Mouse (Mus musculus) lung, embryonic 14.5 days (tissue): ENCODE measurements around the gene C2cd5. TPM values are rescaled to one million over a fixed set of nuclear protein-coding genes. Genes with fewer than 3 reads are reported as not detected.
"Not testable (repeated sequence)": the region's sequence is repeated elsewhere in the genome, so short reads cannot be mapped to it uniquely, and the experiment has no call there.

ENCODE experiments used
- ATAC-seq: fragments of 200-750 bp; cut with Nextera tagmentation; 2 replicates; pipeline ENCODE4 v1.8.0; 2017; ENCODE audit warnings: mild to moderate bottlenecking, moderate TSS enrichment, moderate library complexity; ENCODE audit not compliant: insufficient read depth
- DNase-seq: peaks from one replicate; pipeline ENCODE4 v3.0.0-alpha.2; 2015
- H3K27ac ChIP-seq: fragments of 300-500 bp; sonication (generic); 2 replicates; pipeline ENCODE4 v1.5.1; 2014; ENCODE audit warnings: low read depth, mild to moderate bottlenecking, moderate library complexity
- H3K27me3 ChIP-seq: fragments of 300-500 bp; sonication (generic); 2 replicates; pipeline ENCODE4 v1.6.1; 2014; ENCODE audit warnings: low read length, control low read depth; ENCODE audit not compliant: insufficient read depth
- H3K36me3 ChIP-seq: fragments of 300-500 bp; sonication (generic); 2 replicates; pipeline ENCODE4 v1.6.1; 2014; ENCODE audit warnings: control low read depth; ENCODE audit not compliant: insufficient read depth
- H3K4me1 ChIP-seq: fragments of 300-500 bp; sonication (generic); 2 replicates; pipeline ENCODE4 v1.6.1; 2014; ENCODE audit warnings: antibody characterized with exemption, control low read depth; ENCODE audit not compliant: insufficient read depth
- H3K4me2 ChIP-seq: fragments of 300-500 bp; sonication (generic); 2 replicates; pipeline ENCODE4 v1.6.1; 2014; ENCODE audit warnings: mild to moderate bottlenecking
- H3K4me3 ChIP-seq: fragments of 300-500 bp; sonication (generic); 2 replicates; pipeline ENCODE4 v1.5.1; 2014; ENCODE audit warnings: low read depth, low read length
- H3K9ac ChIP-seq: fragments of 300-500 bp; sonication (generic); 2 replicates; pipeline ENCODE4 v1.6.1; 2014
- H3K9me3 ChIP-seq: fragments of 300-500 bp; sonication (generic); 2 replicates; pipeline ENCODE4 v1.6.1; 2016; ENCODE audit warnings: low read depth, low read length, control low read depth
- CTCF ChIP-seq: IDR thresholded peaks from 2 replicates; pipeline ENCODE4 v1.5.1; 2016; ENCODE audit warnings: antibody characterized with exemption, low read depth
- WGBS: fragments of 180-500 bp; shearing (Covaris S2); extraction: QIAGEN DNeasy Blood & Tissue Kit; methylation state at CpG from one replicate; pipeline ENCODE4 v1.1.7; 2014; 5-methylcytosine and 5-hydroxymethylcytosine counted together
- polyA plus RNA-seq: library from polyadenylated mRNA; unstranded; fragments of >200 nt; fragmentation: Nextera tagmentation; extraction: Ambion mirVana; gene quantifications from 2 replicates; pipeline ENCODE4 v1.2.1, GENCODE M21; 2014

The C2cd5 gene
- polyA plus RNA-seq, 1 experiment from 2014 or later: 26.7 TPM

DNA sequence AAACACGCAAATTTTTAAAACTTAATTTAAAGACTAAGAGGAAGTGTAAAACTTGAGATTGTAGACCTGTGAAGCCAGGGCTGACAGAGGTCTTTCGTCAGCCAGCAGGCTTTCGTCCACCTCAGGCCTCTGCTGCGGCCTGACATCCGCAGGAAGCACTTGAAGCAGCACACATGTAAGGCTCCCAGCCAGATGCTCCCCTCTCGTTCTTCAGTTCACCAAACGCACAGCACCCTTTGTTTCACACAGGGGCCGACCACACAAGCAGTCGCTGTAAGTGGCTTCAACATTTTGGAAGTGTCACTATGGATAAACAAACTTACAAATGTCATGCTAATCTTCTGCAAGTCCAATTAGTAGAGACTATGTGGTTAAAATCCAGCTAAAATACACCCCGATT is 72.5 kb downstream of the C2cd5 start:
- Histone ChIP-seq H3K4me1 (no peaks in the 10 kb centered on the region), H3K4me2 (no peak overlapping the region), H3K27me3 (no peaks in the 10 kb centered on the region), H3K36me3 (peaks cover 33% of the 10 kb centered on the region), H3K9ac (no peak overlapping the region), H3K4me3 (no peak overlapping the region), H3K27ac (no peak overlapping the region), H3K9me3 (no peaks in the 10 kb centered on the region)
- ATAC-seq (no peak), DNase-seq (no peak)
- WGBS: 54% methylated on average over 10 of the region's 10 CpGs
- TF ChIP-seq CTCF: no peak

DNA sequence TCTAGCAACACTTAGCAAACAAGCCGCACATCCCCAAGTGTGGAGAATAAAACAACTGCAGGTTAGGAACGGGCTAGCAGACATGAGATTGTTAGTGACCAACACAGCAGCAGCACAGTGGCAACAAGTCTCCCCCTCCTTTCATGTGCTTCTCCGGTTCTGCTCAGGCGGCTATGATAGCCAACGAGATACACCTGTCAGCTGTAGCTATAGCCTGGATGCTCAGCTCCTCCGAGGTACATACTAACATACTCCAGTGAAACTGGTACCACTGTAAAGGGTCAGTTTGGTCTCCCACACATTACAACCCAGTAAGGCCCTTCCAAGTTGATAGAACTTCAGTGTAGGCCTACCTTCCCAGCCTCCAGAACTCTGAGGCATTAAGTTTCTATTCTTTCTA is 76.2 kb downstream of the C2cd5 start:
- H3K4me2 ChIP-seq: no peak overlapping the region
- no peak overlapping the region for H3K9ac ChIP-seq
- no peak for TF ChIP-seq CTCF
- ATAC-seq (no peak), DNase-seq (no peak)
- H3K4me3 ChIP-seq: no peak overlapping the region
- H3K4me1 ChIP-seq: no peaks in the 10 kb centered on the region
- no peaks in the 10 kb centered on the region for H3K9me3 ChIP-seq
- H3K36me3 ChIP-seq: peaks cover 14% of the 10 kb centered on the region; the same call in 1 of the 2 replicates
- 62% methylated on average over 6 of the region's 6 CpGs for WGBS
- no peaks in the 10 kb centered on the region for H3K27me3 ChIP-seq
- H3K27ac ChIP-seq: no peak overlapping the region

DNA sequence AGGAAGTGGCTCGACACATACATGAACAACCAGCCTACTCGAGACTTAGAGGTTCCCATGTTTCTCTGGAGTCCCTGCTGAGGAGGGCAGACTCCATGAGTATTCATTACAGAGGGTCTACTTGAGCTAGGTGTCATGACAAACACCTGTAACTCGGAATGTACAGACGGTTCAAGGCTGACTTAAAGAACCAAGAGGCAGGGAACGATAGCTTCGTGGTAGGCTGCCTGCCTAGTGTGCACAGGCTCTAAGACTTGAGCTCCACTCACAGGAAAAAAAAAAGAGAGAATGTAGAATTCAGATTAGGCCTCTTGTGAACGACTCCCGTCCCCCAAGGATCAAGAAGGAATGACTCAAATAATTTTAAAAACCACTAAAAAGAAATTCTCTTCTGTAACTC is 78.2 kb downstream of the C2cd5 start:
- Histone ChIP-seq H3K36me3 (peaks cover 9% of the 10 kb centered on the region; the same call in 1 of the 2 replicates), H3K4me3 (no peak overlapping the region), H3K9ac (no peak overlapping the region), H3K4me1 (no peaks in the 10 kb centered on the region), H3K27me3 (no peaks in the 10 kb centered on the region), H3K9me3 (no peaks in the 10 kb centered on the region), H3K4me2 (no peak overlapping the region), H3K27ac (no peak overlapping the region)
- no peak for TF ChIP-seq CTCF
- ATAC-seq (no peak), DNase-seq (no peak)
- WGBS: 83% methylated on average over 8 of the region's 8 CpGs

DNA sequence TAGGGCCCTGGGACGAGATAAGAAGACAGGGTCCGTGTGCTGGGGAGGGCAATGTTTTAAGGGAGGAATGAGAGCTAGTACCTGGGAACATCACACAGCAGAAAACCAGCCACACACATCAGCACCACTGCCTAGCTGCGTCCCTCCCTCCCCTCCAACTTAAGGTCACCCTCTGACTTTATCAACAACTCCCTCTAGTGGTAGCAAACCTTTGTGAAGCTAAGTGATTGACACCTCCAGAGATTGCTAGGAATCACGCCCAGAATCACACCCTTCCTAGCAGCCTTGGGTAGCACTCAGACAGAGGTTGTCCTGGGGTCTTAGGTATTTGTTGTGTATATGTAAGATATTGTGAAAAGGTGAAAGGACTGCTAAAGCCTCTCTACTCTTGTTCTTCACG is 79.3 kb downstream of the C2cd5 start:
- no peak overlapping the region for H3K4me2 ChIP-seq
- H3K4me3 ChIP-seq: no peak overlapping the region
- DNase-seq (peak; percentile 63), ATAC-seq (no peak)
- TF ChIP-seq CTCF: peak; percentile 58
- no peak overlapping the region for H3K9ac ChIP-seq
- no peaks in the 10 kb centered on the region for H3K9me3 ChIP-seq
- no peak overlapping the region for H3K27ac ChIP-seq
- WGBS: 69% methylated on average over 5 of the region's 5 CpGs
- no peaks in the 10 kb centered on the region for H3K4me1 ChIP-seq
- peaks cover 9% of the 10 kb centered on the region; the same call in 1 of the 2 replicates for H3K36me3 ChIP-seq
- H3K27me3 ChIP-seq: no peaks in the 10 kb centered on the region

DNA sequence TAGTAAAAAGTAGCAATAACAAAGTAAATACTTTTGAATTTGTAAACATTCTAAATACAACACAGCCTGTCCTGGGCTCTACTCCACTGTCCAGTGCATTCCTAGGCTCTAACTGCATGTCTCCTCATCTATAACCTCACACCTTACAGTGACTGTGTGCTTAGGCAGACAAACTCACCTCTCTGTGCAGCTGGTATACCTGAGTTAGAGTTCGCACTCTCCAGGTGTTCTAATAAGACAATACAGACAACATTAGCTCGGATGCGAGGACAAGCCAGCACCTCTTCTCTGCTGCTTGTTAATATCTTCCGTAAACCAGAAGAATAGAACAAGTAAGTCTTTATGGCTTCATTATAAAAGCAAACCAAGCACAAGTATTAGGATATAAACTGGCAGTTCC is 79.8 kb downstream of the C2cd5 start:
- Histone ChIP-seq H3K27ac (no peak overlapping the region), H3K36me3 (peaks cover 9% of the 10 kb centered on the region; the same call in 1 of the 2 replicates), H3K27me3 (no peaks in the 10 kb centered on the region), H3K4me1 (no peaks in the 10 kb centered on the region), H3K4me3 (no peak overlapping the region), H3K9ac (no peak overlapping the region), H3K9me3 (no peaks in the 10 kb centered on the region), H3K4me2 (no peak overlapping the region)
- WGBS: 94% methylated on average over 4 of the region's 4 CpGs
- TF ChIP-seq CTCF: no peak
- DNase-seq (no peak), ATAC-seq (no peak)

DNA sequence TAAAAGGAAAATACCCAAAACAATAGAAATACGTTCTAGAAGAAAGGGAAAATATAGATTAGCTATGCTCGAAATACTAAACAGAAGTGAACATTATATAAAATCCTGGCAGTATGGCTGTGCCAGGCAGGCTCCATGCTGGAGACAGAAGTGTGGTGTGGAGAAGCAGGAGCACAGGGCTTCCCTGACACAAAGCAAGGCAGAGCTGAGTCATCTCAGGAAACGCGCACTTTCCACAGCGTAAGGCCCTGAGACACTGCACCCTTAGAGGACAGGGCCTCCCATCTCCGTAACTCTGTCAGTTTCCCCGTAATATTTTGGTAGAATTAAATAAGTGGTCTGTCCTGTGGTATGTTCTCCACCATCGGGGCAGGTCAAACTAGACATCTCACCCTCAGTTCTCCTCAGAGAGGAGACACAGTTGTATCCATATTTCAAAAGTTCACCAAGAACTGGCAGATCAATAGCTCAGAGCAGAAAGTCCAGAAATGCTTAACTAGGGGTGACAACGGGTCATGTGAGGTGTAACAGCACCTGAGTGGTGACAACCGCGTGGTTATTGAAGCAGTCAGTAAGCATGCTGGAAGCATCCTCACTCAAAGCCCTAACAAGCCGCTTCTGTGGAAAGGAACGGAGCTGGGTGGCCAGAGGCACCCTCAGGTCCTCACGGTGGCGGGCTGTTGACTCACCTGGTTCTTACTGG is 87.3 kb downstream of the C2cd5 start:
- no peak overlapping the region for H3K9ac ChIP-seq
- peaks cover 22% of the 10 kb centered on the region for H3K36me3 ChIP-seq
- H3K4me2 ChIP-seq: no peak overlapping the region
- H3K27ac ChIP-seq: no peak overlapping the region
- H3K4me3 ChIP-seq: no peak overlapping the region
- no peaks in the 10 kb centered on the region for H3K4me1 ChIP-seq
- TF ChIP-seq CTCF: no peak
- ATAC-seq (no peak), DNase-seq (no peak)
- H3K27me3 ChIP-seq: no peaks in the 10 kb centered on the region
- WGBS: 88% methylated on average over 15 of the region's 15 CpGs
- no peaks in the 10 kb centered on the region for H3K9me3 ChIP-seq

DNA sequence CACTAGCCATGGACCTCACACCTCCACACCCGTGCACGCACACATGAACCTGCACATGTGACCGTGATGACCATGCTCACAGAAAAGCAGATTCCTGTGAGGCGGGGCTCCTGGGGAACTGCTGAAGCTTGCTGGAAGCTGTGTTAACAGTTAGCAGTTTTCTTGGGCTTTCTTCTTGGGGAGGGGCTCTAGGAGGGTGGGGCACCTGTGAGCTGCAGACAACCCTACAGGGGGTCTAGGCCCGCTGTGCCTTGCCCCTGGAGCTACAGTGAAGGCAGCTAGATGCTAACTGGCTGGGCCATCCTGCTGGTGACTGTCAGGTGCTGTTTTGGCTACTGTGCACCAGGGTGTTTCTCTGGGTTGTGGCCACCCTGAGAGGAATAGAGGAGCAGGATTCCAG is 91.1 kb downstream of the C2cd5 start:
- no peaks in the 10 kb centered on the region for H3K9me3 ChIP-seq
- no peaks in the 10 kb centered on the region for H3K27me3 ChIP-seq
- peaks cover 22% of the 10 kb centered on the region for H3K36me3 ChIP-seq
- H3K9ac ChIP-seq: no peak overlapping the region
- ATAC-seq (no peak), DNase-seq (no peak)
- no peak overlapping the region for H3K4me2 ChIP-seq
- WGBS: 71% methylated on average over 5 of the region's 5 CpGs
- H3K4me3 ChIP-seq: no peak overlapping the region
- TF ChIP-seq CTCF: no peak
- H3K27ac ChIP-seq: no peak overlapping the region
- no peaks in the 10 kb centered on the region for H3K4me1 ChIP-seq

DNA sequence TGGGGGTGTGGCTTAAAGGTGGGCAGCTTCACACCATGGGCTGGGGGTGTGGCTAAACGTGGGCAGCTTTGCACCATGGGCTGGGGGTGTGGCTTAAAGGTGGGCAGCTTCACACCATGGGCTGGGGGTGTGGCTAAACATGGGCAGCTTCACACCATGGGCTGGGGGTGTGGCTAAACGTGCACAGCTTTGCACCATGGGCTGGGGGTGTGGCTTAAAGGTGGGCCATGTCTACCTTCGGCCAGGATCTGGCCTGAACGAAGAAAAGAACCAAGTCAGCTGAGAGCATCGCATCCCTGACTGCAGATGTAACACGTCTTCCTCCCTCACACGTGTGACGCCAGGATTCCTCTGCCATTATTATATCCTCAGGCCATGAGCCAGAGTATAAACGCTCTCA is 94.7 kb downstream of the C2cd5 start:
- not testable (repeated sequence) for H3K9me3 ChIP-seq, ATAC-seq, H3K27me3 ChIP-seq, H3K4me2 ChIP-seq, H3K4me3 ChIP-seq, H3K36me3 ChIP-seq, H3K4me1 ChIP-seq, DNase-seq, H3K27ac ChIP-seq, H3K9ac ChIP-seq
- WGBS: 81% methylated on average over 9 of the region's 9 CpGs
